Mouse (Mus musculus) megakaryocyte, embryonic 14.5 days (primary cell): ENCODE data around the gene Chst2.

Source experiments
- FLI1 ChIP-seq: IDR thresholded peaks from 2 replicates; pipeline ENCODE4 v1.6.1; 2012; ENCODE audit warnings: low read length, inconsistent platforms, mixed read lengths
- GATA1 ChIP-seq: IDR thresholded peaks from 3 replicates; pipeline ENCODE4 v1.6.1; 2012; ENCODE audit warnings: mixed read lengths, low read length, inconsistent platforms, borderline replicate concordance

DNA sequence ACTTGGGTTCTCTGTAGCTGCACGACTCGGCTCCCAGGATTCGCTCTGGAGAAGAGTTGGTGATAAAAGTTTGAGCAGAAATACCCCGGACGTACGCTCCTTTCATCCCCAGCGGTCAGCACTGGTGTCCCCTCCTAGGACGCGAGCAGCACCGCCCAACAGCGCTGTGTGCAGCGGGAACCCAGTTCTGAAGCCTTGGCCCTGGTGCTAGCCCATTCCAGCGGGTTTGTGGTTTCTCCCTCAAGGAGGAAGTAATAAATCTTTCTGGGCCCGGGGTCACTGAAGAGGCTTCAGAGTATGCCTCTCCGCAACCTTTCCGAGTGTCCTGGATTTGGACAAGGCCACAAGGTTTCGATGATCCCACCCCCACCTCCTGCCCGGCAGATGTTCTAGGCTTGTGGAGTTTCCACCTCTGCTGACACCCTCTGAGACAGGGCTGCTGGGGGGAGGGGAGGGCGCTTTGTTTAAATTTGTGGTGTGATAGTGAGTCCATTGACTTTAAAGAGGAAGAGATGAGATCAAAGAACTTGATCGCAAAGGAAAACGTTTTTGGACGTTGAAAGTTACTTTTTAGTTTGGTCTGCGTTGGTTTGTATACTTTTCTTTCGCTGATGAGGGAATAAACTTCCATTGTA lies 1.2 kb upstream of the Chst2 start:
- TF ChIP-seq GATA1 (no peak), FLI1 (no peak)
